Mouse (Mus musculus) testis, adult 2 months (tissue): ENCODE results near the gene Rfng.

Experiments used
- CTCF ChIP-seq: fragments of 200-500 bp; IDR thresholded peaks from 2 replicates; pipeline ENCODE4 v1.5.1; 2012; ENCODE audit warnings: low read depth, mild to moderate bottlenecking, inconsistent platforms, low read length, moderate library complexity; ENCODE audit not compliant: control insufficient read depth, insufficient read depth, insufficient replicate concordance
- POLR2A ChIP-seq: fragments of 200-500 bp; IDR thresholded peaks from 2 replicates; pipeline ENCODE4 v1.6.1; 2012; ENCODE audit warnings: low read depth, mild to moderate bottlenecking, inconsistent platforms, low read length, moderate library complexity; ENCODE audit not compliant: control insufficient read depth

GRCm38 (mm10) chr11:120751606-120752005, 32.4 kb downstream of the Rfng start:
- TF ChIP-seq POLR2A (no peak), CTCF (no peak)
